Mouse (Mus musculus): ENCODE results near the gene Vmn1r211.
"Not testable (repeated sequence)": the region's sequence is repeated elsewhere in the genome, so short reads cannot be mapped to it uniquely, and the experiment has no call there.

The Vmn1r211 gene

DNA sequence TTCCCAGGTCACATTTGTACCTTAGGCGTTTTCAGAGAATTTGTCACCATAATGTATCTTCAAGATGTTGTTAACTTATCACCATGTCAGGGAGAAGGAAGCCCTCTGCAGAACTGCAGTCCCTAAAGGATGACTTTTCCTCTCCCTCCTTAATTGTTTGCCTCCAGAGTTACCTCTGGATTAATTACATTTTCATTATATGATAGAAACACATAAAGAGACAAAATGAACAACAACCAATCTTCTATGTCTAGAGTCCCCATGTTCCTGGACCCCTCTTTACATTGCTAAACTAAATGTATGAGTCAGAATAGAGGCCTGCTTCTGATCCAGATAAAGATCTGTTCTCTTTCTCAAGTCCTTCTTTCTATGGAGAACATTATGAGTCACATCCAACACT is at the start of gene Vmn1r211:
Gene Vmn1r211 (minus strand): TSS at position 101 of the 400 bp plus-strand sequence.
- DNase-seq (ENCODE audit: low spot score), result no peak

- no peak for DNase-seq (ENCODE audit: low spot score)
Observed at GRCm38 (mm10) chr13:22884105-22884504, 26.7 kb upstream of the Vmn1r211 start, which contains the start of gene Vmn1r212. TSS of gene Vmn1r212 (minus strand) at chr13:22884205.

GRCm38 (mm10) chr13:22879257-22879656 is 21.9 kb upstream of the Vmn1r211 start:
- no peak for DNase-seq (ENCODE audit: low spot score)

GRCm38 (mm10) chr13:22854760-22855159 is 2.6 kb downstream of the Vmn1r211 start:
- no peak for DNase-seq (ENCODE audit: low spot score)

- no peak for DNase-seq (ENCODE audit: low spot score)
Observed at GRCm38 (mm10) chr13:22846798-22847197, 10.6 kb downstream of the Vmn1r211 start.

DNA sequence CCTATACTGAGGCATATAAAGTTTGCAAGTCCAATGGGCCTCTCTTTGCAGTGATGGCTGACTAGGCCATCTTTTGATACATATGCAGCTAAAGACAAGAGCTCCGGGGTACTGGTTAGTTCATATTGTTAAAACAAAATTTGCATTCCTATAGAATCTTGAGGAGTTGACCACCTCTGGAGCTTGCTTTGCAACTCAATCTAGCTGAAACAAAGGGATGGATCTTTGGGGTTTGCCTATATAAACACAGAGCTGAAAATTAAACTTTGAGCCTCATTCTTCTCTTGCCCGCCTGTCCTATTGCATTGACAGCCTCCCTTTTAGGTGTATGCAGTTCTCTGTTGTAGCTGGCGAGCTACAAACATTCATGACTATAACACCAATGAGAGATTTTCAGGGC is 13.1 kb downstream of the Vmn1r211 start:
- DNase-seq (ENCODE audit: low spot score), result not testable (repeated sequence)

- no peak for DNase-seq (ENCODE audit: low spot score)
Observed at GRCm38 (mm10) chr13:22831248-22831647, 26.1 kb downstream of the Vmn1r211 start, which contains the start of gene Vmn1r210. TSS of gene Vmn1r210 (minus strand) at chr13:22831348.

GRCm38 (mm10) chr13:22829395-22829794 is 28.0 kb downstream of the Vmn1r211 start:
- not testable (repeated sequence) for DNase-seq (ENCODE audit: low spot score)

DNA sequence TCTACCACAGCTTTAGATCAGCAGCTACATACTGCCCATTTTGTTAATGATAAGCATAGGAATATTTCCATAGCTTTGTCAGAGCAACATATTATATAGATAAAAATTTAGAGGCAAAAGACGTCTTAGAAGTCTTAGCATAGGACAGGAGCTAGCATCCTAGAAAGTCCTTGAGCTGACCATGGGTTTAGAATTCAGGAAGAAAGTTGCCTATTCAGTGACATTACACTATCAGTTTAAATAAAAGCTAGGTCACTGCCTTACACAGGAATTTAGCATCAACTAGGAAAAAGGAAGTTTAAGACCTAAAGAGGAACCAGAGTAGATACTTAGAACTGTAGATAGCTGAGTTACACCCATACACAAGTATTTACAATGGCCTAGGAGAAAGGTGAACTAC is 35.8 kb downstream of the Vmn1r211 start:
- not testable (repeated sequence) for DNase-seq (ENCODE audit: low spot score)

- DNase-seq (ENCODE audit: low spot score), result not testable (repeated sequence)
Observed at GRCm38 (mm10) chr13:22809582-22809981, 47.8 kb downstream of the Vmn1r211 start, which contains the start of gene Vmn1r209. TSS of gene Vmn1r209 (minus strand) at chr13:22809682.
